Mouse (Mus musculus) retina, adult 2 months (tissue): ENCODE measurements at regions not wholly inside any gene's neighbourhood (a gene's known extent, or its start where the extent isn't known, plus 50 kb on each side); places are given as distances from the start of the nearest gene placed in this dataset.
"Not testable (repeated sequence)": the region's sequence is repeated elsewhere in the genome, so short reads cannot be mapped to it uniquely, and the experiment has no call there.

Experiments used
- DNase-seq: peaks from one replicate; pipeline ENCODE4 v3.0.0-alpha.2; 2012; ENCODE audit warnings: low read depth, low spot score

DNA sequence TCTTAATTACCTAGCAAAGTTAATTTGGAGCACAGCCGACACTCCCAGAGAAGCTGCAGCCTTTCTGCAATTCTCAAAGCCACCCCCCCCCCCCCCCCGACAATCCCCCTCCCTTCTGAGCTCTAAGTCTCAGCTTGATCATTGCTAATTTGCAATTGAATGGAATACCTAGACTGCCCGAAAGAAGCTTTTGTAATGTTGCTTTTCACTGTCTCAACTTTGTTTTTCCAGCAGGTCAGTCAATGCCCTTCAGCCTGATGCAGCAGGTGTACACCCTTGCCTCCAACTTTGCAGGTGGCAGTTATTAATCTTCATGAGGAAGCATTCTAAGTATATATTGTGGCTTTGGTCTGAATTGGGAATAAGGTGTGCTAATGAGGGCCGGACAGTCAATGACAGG, 1006.6 kb upstream of the Gm8797 start:
- DNase-seq, result no peak

DNA sequence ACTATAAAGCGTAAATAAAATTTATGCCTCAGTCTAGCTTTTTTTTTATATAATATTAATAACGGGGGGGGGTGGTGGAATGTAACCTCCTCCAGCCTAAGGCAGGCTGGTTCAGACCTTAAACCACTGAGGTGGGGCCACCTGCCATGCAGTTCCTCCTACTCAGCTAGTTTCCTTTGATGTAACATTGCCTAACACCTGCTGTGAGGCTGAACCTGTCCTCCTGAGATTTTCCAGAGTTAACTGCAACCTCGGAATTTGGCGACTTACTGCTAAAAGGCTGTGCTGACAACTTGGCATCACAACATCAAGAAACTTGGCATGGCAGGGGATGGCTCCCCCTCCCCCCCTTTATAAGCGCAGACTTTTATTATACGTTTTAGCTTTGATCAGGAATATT, 1006.0 kb upstream of the Gm8797 start:
- DNase-seq, result no peak

DNA sequence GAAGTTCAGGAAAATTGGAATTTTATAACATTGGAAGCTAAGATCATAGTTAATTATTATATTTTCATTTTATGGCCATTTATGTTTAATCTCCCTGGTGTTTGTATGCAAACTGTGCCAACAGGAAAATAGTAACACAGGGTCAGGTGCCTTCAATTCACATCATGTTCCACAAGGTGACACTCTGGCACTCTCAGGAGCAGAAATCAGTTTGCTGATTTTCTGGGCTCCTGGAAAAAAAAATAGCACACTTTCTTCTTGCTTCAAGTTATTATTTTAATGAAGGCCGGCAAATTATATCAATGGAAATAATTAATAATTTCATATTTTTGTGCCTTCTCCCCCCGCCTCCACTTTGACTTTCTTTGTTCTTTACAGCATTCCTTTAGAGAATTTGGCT, 994.5 kb upstream of the Gm8797 start:
- DNase-seq, result no peak

DNA sequence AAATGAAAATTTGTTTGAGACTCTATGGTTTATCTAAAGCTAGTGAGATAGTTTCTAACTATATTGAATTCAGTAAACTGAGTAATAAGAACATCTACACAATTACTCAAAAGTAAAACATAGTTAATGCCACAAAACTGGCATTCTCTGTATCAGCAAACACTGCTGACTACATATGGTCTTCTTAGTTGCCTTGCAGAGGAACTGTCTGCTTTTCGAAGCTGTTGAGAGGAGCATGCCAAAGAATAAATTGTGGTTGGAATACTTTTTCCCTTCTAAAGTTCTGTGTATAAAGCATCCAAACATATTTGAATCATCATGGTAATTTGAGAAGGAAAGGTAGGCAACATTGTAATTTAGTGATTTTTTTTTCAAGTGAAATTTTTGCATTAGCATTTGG, 993.5 kb upstream of the Gm8797 start:
- DNase-seq, result no peak

DNA sequence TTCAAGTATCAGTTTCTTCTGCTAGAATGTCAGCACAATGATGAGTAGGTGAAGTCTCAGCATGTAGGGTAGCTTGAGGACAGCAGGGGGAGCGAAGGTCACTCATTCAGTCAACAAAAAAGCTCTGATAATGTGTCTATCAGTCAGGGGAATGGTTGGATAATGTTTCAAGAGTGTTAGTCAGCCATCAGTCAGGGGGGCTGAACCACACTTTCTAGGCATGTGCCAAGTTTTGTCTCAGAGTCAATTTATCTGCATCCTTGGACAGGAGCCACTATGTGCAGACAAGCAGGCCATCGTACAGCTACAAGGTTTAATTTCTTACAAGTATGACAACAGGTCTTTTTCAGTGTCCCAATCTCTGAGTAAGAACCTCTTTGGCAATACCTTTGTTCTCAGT, 987.5 kb upstream of the Gm8797 start:
- no peak for DNase-seq

DNA sequence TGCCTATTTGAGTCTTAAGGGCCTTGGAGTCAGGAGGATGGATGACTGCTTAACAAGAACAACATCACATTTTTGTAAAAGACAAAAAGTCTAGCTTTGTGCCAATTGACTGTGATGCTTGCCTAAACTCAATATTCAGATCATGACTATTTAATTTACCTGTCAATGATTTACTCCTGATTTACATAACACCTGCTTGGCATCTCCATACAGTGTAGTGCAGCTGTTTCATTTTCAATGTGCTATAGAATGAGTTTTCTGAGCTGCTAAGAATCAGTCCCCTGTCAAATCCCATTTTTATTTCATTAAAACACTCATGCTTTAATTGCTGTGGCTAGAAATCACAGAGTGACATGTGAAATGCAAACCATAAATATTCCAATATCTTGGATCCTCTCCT, 974.0 kb upstream of the Gm8797 start:
- DNase-seq, result no peak

DNA sequence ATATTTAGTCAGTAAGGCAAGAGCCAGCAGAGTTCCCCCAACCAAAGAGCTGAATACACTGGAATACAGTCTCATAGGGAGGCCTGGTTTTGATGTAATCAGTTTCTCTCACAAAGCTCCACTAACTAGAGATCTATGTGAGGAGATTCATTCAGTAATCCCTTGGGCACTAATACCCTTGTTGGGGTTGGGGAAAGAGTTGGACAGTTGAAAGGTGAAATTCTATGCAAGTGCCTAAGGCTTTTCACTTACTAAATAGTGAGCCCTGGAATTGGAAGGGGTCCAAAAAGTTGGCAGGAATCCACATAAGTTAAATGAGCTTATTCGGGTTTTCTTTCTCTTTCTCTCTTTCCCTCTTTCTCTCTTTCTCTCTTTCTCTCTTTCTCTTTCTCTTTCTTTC, 965.4 kb upstream of the Gm8797 start:
- DNase-seq, result no peak

DNA sequence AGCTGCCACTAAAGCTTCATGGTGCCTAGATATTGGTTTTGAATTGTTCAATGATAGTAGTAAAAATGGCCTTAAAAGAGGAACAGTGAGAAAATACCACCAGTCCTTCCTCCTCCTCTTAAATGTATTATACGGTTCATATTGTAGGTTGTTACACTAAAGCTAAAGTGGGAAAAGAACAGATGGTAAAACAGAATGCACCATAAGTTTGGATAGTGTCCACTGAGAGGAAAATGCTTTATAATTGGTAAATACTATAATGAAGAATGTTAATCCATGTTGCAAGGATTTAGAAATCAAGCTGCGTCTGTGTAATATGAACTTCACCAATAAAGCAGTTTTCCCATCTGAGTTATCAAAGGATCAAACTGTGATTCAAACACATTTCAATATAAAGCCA, 957.5 kb upstream of the Gm8797 start:
- DNase-seq, result no peak

DNA sequence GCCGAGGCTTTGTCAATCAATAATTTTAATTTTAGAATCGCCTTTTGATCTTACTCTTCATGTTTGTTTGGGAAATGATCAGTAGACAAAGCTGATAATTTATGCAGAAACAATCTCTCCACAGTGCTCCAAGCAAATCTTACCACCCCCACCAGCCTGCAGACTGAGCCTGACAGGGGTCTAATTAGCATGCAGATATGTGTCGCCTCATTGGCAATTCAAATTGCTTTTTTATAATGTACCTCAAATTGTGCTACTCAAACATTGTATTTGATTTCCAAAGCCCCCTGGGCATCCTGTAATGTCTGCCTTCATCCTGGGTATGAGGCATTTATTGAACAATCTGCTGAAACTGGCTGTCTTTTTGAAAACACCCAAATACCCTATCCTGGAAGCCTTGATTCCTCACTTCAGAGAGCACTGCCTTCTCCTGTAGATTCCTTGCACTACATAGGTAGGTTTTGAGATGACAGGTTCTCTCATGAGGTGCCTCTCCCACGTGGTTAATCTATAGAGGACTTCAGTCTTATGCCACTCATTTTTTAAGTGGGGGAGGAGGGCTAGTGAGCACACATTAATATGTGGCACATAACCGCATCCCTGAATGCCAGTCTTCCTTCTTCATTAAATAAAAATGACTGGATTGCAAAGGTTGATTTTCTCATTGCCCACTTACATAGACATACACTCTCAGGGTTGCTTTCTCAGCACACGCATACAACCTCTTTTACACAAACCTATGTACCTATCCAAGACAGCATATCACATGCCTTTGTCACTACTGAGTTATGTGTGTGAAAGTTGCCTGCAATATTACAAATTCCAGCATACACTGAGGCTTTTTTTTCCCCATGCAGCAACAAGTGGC, 954.3 kb upstream of the Gm8797 start:
- DNase-seq, result no peak

DNA sequence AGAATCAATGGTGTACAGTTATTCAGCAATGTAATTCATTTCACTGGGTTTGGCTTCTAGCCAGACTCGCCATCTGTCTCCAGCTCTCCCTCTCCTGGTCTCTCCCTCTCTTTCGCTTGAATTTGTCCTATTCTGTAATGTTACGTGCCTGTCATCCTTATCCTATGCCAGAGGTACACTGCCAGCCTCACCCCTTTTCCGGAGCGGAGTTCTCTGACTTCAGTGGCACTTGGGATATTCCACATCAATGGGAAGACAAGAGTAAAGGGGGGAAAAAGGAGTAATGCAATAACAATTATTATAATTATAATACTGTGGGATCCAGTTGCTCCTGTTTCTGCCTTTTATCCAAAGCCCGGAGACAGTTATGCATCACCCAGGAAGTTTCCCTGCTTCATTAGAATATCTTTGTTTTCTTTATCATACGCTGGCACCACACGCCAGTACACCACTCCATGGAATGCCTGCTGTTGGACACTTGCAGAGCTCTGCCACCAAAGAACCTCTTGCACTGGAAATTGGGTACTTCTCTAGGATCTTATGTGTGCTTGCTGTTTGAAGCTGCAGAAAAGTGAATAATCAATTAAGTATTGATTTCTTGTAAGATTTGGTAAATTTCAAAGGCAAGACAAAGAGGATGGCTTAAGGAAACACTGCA, 953.6 kb upstream of the Gm8797 start:
- peak; percentile 15 for DNase-seq

DNA sequence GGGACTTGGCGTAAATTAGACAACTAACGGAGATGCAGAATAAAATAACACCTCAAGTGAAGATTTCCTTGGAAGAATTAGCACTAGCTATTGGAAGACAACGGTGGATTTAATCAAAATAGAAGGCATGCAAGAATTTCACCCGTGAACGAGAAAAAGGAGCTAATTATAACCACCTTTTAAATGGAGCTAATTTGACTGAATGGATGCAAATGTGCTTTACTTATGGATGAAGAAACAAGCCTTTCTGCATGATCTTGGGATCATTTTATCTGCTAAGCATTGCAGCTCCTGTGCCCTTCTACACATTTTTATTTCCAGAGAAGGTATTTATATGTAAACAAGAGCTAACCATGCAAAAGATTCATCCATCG, 953.1 kb upstream of the Gm8797 start:
- DNase-seq, result no peak

DNA sequence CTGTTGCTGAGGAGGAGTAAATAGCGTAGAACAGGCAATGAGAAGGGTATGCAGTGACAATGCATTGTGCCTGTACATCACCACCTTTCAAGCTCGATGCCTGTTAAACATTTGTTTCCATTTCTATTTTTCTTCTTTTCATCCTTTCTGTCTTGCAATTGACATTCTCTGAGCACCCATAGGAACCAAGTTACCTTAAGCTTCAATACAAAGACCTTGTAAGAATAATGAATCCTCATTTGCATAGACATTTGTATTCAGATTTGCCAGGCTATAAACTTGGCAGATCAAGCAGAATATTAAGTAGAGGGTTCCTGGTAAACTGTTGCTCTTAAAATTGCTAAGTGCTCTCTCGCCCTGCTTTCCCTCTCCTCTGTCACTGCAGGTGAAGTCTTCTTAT, 952.2 kb upstream of the Gm8797 start:
- DNase-seq, result no peak

DNA sequence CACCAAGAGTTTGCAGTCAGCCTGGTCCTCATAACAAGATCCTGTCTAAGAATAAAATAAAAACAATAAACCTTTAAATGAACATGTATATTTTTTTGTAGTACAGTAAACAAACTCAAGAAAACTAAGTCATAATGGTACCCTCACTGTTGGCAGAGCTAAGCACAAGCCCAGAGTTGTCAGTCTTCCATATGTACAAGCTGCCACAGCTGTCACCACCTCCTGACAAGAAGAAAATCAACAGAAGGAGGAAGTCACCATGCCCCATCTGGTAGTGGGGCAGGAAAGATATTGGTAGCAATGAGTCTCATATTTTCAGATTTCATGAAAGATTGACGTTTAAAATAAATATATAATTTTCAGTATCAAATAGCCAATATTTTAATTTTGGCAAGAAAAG, 916.1 kb upstream of the Gm8797 start:
- DNase-seq, result no peak

DNA sequence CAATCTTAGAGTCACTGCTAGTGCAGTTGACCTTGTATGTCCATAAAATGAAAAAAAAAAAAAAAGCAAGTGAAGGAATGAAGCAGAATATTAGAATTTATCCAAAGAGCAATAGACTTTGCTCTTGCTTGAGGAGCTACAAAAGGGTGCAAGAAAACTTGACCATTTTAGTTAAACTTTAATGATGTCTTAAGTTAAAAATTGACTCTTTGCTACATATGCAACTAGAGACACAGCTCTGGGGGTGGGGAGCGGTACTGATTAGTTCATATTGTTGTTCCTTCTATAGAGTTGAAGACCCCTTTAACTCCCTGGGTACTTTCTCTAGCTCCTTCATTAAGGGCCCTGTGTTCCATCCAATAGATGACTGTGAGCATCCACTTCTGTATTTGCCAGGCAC, 915.0 kb upstream of the Gm8797 start:
- DNase-seq, result no peak

DNA sequence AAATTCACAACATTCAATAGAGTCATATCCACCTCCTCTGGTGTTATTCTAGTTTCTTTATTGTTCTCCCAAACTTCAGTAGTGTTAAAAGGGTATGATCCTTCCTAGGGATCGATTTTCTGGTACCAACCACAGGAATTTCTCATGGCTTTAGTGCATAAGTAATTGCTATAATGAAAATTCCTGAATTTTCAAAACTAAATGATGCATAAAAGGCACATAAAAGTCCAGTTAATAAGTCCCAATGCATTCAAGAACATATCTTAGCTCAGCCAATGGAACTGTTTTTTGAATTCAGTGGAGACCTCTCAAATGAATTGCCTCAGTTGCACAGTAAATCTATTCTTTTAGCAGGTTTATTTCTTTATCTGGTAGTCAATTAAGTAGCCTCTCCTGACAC, 913.7 kb upstream of the Gm8797 start:
- DNase-seq, result no peak

DNA sequence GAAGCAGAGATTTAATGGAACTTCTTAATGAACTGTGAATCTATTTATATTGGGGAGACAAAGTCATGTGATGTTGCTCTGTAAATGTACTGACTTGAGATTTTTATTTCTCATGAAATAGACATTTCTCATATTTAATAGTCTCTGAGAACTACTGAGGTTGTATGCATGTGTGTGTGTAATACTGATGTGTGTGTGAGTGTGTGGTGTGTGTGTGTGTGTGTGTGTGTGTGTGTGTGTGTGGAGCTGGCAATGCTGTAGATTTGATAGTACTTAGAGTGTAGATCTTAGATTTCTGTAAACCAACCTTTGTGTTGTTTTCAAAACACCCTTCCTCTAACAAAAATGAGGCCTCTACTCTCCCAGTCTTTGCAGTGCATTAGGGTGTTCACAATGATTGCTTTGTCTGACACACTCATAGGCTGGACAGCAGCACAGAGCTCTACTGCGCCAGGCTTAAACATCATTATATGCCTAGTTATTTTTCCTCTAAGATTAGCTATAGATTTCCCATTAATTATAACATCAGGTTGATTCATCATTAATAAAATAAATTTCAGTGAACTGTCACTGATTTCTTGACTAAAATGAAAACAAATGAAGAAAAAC, 895.5 kb upstream of the Gm8797 start:
- DNase-seq, result no peak

DNA sequence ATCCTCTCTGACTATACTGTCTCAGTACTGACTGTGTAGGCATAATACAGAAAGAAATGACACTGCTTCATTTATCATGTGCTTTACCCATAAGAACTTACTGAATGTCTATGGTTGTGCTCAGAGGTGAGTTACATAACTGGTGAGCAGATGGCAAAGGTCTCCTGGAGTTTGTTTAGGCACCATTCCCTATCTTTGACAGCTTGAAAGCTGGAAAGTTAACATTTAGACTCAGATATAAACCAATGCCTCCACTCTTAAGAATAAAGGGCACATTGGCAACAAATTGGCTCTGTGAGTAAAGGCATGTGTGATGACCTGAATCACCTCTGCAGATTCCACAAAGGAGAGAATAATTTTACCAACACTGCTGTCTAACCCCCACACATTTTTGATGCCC, 894.0 kb upstream of the Gm8797 start:
- no peak for DNase-seq

DNA sequence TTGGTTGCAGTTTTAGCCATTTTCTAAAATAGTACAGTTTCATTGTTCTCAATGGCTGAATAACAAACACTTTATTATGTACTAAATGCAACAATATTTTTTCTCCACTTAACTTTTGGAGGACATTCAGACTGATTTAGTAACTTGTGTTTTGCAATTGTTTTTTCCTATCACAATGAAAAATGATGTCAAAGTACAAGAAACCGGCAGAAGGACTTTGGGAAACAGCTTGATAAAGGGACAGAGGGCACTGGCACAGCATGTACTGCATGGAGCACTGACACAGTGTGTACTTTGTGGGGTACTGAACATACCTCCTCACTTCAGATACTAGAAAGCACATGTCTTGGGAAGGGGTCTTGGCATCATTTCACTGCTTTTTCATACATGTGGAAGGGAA, 884.4 kb upstream of the Gm8797 start:
- no peak for DNase-seq

DNA sequence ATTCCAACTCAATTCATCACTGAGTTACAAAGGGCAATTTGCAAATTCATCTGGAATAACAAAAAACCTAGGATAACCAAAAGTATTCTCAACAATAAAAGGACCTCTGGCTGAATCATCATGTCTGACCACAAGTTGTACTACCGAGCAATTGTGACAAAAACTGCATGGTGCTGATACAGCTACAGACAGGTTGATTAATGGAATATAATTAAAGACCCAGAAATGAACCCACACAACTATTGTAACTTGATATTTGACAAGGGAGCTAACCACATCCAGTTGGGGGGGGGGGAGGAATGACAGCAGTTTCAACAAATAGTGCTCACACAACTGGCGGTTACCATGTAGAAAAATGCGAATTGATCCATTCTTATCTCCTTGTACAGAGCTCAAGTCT, 864.7 kb upstream of the Gm8797 start:
- no peak for DNase-seq

DNA sequence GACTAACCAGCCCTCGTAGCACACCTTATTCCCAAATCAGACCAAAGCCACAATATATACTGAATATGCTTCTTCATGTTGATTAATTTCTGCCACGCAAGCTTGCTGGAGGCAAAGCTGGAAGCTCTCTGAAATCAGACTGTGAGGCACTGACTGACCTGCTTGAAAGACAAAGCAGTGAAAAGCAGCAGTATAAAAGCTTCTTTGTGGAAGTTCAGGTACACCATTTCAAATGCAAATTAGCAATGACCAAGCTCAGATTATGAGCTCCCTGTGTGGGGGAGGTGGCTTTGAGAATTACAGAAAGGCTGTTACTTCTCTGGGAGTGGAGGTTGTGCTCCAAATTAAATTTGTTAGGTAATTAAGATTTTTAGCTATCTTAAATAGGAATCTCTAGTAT, 857.5 kb upstream of the Gm8797 start:
- DNase-seq, result no peak

DNA sequence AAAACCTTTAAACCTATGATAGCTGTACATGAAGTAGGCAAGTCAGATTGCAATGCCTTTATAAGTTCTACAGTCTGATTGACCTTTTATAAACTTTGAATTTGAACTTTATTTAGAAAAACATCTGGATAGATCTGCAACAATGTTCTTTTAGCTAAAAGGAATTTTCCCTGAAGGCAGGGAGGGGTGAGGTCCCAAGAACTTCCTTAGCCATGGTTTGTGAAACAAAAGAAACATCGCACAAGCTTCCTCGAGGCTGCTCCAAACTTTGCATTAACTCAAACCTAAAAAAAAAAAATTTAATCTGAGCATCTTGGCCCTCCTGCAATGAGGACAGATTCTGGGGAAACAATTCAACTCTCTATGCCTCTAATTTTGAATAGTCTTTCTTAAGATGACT, 854.8 kb upstream of the Gm8797 start:
- DNase-seq, result no peak

DNA sequence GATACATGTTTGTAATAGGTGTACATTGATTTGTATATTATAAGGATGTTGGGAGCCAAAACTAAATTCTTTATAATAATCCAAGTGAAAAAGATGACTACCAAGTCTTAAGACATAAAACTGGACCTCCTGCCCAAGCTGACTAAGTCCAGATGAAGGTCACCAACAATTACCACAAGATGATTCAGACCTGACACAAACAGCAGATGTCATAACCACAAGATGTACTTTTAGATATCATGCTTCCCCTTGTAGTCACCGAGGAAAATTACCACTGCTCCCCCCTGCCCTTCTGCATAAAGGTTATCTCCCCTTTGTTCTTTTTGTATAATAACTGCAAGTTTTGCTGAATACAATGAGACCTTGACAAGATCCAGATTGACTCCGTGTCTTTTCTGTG, 843.0 kb upstream of the Gm8797 start:
- not testable (repeated sequence) for DNase-seq

DNA sequence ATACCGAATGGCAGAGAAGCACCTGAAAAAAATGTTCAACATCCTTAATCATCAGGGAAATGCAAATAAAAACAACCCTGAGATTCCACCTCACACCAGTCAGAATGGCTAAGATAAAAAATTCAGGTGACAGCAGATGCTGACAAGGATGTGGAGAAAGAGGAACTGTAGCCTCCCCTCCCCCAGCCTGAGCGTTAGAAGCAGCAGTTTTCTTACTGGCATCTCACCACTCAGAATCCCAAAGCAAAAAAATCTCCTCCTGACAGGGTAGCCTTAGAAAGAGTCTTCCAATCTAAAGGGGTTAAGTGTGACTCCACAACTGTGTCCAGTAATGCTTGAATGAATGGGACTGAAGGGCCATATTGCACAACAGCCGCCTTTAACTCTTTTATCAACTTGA, 819.9 kb upstream of the Gm8797 start:
- not testable (repeated sequence) for DNase-seq
